Mouse (Mus musculus) T-cell, adult 2 months (primary cell): ENCODE data around the gene Stac3.

Source experiments
- DNase-seq: peaks from one replicate; pipeline ENCODE4 v3.0.0; 2022; ENCODE audit warnings: low spot score

The Stac3 gene

DNA sequence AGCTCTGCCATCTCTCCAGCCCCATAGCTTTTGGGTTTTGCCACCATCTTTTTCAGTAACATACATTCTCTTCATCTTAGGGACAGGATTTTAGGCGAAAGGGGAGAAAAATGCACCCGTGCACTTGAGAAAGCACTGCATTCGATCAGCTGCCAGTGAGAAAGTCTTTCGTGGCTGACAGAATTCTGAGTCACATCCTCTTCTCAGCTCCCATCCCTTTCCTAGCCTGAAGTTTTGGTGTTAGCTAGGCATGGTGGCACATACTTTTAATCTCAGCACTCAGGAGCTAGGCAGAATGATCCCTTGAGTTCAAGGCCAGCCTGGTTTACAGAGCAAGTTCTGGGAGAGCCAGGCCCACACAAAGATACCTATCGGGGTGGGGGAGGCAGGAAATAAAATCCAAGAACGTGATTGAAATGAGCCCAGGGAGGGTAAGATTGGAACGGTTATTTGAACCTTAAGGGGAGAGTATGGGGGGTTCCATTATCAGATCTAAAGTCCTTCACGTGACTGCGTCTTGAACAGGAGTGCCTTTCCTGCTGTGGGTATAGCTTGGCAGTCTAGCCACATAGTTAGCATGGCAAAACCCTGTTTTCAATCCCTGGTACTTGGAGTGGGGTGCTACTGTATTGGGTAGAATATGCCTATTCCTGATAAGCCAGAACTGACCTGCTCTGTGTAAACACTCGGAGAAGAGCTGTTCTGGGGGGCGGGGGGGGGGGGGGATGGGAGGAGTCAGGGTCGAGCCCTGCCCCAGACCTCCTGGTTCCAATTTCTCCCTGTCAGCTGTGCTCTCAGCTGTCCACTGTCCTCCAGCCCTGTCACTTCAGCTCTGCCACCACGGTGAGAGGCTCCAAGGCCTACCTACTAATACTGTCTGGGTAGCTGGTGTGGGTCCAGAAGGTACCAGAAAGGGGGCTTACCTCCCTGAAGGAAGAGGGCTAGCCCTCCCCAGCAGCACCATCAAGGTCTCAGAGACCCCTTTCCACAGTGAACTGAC is at the start of gene Stac3:
Stac3 (plus strand) TSS at position 793 of the 1,000 bp plus-strand sequence.
- DNase-seq: no peak

DNA sequence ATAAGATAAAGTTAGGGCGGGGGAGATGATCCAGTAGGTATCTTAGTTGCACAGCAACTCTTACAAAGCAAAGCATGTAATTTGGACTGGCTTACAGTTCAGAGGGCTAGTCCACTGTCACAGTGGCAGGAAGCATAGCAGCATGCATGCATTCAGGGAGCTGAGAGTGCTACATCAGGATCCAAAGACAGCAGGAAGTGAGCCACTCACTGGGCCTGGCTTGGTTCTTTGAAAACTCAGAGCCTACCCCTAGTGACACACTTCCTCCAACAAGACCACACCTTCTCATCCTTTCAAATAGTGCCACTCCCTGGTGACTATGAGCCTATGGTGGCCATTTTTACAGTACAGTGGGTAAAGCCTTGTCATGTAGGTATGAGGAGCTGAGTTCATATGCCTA is 47.8 kb upstream of the Stac3 start:
- DNase-seq: no peak

DNA sequence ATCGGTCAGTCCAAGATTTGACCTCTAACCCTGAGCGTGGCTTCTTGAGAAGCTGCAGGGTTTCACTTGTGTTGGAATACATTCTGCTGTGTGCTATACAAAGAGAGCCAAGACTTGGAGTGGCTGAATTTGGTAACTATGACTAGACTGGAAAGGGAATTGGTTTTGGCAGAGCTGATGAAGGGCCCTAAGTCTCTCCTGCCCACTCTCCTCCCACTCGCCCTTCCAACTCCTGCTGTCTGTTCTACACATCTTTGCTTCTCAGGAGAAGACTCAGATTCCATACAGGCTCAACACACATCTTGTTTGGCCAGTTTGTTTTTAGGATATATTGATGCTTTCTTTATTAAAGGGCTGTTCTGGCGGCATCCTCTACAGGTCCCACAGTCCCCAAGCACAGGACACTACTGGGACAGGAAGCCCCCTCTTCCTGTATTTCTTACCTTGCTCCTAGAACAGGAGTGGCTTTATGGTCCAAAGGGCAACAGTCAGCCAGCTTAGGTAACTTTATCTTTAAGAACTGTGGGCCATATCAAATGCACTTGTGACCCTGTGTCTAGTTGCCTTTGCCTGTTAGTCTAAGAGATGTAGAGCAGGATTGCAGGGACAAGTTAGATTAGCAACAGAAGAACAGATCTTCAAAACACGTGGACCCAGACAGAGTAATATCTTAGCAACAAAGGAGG is 38.9 kb upstream of the Stac3 start:
- no peak for DNase-seq

DNA sequence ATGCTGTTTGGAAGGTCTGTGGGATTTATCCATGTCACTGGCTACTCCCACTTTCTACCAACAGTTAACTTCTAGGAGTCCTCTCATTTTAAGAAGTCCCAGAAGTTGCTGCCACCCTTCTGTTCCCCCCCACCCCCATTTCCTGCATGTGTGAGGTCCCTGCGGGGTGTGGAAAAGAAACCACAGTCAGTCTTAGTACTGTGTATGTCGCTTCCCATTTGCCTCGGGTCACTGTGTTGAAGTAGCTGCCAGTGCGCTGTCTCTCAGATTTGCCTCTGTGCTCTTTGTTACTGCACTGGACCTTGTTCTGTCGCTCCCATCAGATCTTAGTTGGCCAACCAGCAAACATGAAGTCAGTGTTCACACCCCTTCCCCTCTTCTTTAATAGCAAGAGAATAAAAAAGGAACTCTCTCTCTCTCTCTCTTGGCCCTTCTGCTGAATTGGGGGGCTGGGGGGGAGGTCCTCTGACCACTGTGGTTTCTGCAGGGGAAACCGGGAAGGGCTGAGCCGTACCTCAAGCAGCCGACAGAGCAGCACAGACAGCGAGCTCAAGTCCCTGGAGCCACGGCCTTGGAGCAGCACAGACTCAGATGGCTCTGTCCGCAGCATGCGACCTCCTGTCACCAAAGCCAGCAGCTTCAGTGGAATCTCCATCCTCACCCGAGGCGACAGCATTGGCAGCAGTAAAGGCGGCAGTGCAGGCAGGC is 30.1 kb upstream of the Stac3 start:
- peak; percentile 28 for DNase-seq

DNA sequence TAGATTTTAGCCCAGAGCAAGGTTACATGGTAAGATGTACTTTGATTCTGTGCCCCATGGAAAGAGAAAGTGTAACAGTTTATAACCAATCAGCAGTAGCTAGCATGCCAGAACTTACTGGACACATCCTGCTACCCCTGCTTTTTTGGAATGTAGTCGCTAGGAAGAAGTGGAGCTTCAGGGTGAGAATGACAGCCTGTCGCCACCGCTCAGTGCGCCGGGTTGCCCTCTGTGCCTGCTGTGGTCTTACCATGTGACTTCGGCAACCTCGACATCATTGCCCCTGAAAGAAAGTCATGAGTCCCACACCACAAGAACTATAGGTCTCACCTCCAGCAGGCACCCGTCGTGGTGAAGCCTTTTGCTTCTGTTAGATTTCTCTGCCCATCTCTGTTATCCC is 28.8 kb upstream of the Stac3 start:
- DNase-seq: peak; percentile 9

DNA sequence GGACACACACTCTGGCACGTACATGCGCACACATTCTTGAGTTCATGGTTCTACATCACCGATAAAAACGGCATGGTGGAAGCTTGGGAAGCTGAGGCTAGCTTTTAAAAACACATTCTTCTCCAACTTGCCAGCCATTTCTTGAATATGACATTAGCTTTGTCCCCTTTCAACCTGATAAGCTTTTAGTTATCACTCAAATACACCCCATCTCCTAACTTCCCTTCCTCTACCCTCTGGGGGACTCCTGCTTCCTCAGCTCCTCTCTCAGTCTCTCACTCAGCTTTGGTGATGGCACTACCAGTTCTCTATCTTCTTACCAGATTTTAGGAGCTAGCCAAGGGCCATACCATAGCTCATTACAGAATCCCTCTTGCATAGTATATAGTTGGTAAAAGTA is 26.3 kb upstream of the Stac3 start:
- DNase-seq: no peak

DNA sequence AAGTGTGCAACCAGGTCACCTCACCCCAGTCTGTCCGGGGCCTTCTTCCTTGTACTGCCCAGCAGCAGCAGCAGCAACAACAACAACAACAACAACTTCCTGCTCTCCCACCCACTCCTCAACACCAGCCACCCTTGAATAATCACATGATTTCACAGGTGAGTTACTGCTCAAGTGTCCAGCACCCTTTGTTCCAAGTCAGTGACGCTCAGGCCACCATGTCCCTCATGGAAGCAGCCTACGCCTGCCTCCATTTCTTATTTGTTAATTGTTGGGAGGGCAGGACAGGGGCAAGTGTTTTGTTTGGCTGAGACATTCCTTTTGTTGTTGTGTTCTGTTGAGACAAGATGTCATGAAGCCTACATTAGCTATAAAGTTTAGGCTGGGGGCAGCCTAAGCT is 24.9 kb upstream of the Stac3 start:
- no peak for DNase-seq

DNA sequence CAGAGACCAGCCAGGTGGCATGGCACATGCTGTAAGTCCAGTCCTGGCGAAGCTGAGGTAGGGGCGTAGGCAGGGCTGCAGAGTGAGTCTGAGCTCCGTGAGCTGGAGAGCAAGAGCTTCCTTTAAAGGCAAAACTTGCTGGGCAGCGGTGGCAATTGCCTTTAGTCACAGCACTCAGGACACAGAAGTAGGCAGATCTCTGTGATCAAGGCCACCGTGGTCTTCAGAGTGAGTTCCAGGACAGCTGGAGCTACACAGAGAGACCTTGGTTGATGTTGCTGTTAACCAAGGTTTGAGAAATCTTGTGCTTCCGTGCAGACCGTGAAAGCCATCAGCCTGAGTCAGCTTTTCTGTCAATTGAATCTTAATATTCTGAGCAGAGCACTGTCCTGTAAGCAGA is 24.2 kb upstream of the Stac3 start:
- no peak for DNase-seq

DNA sequence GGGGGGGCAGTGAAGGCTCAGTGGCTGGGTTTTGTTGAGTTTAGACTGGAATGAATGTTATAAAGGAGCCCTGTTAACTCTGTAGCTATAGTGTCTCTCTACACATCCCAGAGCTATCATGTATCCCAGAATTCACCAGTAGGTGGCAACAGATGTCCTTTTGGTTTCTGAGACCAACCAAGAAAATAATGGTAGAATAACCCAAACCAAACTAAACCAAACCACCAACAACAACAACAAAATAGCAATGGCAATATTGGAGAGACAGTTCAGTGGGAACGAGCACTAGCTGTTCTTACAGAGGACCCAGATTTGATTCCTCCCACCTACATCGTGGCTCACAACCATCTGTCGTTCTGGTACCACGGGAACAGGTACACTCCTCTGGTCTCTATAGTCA is 22.4 kb upstream of the Stac3 start:
- no peak for DNase-seq

DNA sequence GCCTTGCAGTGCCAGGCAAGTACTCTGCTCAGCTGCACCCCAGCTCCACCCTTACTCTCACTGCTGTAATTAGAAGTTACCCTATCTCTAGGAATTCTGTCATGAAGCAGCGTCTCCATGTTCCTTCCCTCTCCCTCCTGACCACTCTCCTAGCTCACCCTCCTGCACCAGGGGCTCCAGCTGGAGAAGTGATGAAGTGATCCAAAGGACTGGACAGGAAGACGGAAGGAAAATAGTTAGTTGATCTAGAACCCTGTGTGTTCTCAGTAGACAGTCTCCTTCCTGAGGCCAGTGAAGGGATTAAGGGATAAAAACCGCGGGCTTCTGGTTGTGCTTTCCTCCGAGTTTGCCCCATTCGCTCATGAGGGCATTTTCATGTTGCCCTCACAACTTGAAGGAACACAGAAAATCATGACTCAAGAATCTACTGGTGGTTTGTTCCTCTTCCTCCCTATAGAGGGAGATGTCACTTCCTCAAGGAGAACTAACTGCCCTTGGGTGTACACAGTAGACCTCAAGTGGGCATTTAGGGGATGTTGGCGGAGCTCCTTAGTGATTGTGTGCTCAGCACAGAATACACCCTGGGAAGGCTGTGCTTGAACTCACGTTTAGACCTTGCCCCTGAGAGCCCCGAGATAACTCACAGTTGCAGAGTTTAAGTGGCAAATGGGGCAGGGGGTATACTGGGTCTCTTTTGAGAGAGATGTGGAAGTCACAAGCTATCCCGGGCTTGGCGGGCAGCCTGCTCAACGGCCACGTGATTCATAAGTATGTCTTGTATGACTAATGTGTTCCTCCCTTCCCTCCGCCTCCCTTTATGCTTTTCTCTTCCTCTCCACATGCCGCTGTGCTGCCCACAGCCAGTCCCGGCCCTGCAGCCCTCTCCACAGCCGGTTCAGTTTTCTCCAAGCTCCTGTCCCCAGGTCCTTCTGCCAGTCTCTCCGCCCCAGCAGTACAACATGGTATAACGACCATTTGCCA is 20.4 kb upstream of the Stac3 start:
- no peak for DNase-seq

DNA sequence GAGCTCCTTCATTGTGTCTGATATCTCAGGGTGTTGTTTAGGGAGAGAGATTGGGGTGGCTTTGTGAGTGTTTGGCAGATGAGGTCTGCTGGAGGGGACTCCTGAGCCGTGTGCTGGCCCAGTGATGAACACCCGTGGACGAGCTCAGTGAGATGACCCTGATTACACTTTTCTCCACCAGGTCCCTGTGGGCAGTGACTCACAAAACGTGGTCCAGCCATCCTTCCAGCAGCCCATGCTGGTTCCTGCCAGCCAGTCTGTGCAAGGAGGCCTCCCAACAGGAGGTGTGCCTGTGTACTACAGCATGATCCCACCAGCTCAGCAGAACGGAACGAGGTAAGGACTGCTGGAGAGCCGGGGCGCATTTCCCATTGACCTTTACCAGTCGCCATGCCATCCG is 16.3 kb upstream of the Stac3 start:
- DNase-seq: no peak

DNA sequence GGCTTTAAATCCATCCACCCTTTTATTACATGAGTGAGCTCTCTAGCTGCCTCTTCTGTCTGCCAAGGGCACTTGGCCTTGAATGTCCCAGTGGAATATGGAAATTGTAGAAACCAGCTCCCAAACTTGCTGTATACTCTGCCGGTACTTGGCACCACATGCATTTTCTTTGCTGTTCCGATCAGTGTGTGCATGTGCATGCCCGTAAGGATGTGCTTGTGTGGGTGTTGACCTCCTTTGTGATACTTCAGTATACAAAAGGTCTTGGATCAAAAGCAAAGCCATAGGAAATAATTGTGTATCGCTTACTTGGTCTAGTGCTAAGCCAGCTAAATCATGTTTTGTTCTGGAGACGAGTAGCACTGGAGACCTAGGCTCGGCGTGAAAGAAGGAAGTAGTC is 12.6 kb upstream of the Stac3 start:
- no peak for DNase-seq

DNA sequence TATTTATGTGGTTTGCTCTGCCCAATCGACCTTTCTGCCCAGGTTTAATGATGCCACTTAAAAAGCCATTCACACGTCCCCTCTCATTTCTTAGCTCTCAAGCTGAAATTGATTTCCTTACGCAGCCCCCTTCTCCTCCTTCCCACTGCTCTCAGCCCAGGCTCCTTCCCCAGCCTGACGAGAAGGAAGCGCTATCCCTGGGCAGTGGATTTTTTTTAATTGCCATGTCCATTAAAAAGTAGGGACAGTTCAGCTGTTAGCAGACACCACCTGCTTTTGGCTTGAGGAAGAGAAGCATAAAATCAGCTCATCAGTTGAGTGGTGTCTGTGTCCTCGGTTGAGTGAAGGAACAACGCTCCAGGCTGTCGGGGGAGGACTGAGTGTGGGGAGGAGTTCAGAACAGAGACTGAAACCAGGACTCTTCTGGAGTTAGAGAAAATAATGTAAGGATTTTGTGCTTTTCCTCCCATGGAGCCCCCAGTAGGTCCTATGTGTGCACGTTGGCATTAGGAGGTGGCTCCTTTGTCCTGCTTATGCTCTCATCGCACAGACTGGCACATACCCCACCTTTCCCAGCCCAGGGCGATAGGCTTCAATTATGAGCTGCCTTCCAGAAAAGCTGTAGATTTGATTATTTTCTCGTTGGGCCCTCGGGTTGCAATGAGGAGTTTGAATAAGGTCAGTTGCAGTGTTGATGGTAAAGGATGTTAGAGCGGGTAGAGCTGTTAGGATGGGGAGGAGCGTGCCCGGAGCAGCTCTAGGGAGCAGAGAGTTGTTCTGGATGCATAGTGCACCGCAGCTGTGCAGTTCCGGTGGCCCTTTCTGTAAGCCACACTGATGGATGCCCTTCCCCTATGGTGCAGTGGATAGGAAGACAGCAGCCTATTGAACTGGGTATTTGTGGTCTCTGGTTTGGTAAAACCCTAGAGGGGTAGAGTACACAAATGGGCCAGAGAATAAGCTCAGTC is 11.0 kb upstream of the Stac3 start:
- DNase-seq: no peak

DNA sequence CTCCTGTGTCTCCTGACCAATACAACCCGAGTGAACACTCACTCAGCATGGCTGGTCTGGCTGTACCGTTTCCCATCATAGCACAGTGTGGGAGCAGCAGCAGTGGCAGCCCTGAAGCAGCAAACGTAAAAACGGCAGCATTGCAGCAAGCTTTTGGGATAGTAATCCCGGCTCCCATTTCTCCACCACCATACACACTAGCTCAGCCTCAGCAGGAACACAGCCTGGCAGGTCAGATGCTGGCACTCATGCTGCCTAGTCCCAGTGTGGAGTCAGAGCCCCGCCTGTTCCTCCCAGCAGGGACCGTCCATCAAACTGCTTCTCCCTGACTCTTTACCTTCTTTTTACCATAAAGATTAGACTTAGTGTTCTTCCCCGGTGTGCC is 10.4 kb upstream of the Stac3 start:
- DNase-seq: no peak

DNA sequence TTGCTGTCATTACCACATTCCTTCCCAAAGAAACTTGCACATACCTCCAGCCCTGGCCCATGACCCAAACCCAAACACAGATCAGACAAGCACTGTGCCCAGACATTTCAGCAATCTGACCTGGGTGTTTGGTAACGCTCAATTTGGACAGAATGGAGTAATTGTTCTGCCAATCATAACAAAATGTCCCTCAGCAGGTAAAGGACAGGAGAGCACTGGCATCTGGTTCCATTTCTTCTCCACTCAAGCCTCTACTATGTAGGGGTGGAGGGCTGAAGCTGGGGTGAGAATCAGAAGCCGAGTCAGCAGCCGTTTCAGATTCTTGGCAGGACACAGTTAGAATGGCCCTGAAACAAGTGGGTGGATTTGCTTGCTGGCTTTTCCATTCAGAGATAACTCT is 9.4 kb upstream of the Stac3 start:
- DNase-seq: no peak

DNA sequence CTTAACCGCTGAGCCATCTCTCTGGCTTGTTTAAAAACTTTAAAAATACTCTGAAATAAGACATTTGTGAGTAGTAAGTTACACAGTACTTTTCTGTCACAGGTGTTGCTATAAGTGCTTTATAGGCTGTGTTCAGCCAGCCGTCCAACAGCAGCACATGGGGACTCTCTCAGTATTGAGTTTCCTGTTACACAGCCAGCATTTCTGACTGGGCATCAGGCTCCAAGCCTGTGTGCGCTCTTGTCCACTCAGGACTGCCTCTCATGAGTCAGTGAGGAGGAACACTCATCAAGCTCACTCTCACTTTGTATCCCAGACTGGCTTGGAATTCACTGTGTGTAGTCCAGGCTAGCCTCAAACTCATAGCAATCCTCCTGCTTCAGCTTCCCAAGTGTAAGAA is 5.3 kb upstream of the Stac3 start:
- DNase-seq: no peak

DNA sequence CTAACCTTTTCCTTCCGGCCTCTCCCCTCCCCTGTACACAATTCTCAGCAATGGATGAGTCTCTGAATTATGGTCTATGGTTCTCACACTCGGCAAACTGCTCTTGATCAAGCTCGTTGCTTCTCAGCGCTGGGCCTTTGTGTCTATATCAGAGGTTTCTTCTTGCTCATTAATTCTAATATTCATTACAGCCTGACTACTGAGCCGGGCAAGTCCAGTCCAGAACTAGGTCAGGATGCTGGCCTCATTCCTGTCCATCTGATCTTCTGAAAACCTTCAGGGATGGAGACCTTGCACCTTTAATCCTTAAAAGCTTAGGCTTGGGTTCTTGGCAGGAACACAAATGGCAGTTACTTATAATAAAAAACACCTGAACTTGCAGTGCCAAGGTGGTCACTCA is 2.0 kb upstream of the Stac3 start:
- no peak for DNase-seq

DNA sequence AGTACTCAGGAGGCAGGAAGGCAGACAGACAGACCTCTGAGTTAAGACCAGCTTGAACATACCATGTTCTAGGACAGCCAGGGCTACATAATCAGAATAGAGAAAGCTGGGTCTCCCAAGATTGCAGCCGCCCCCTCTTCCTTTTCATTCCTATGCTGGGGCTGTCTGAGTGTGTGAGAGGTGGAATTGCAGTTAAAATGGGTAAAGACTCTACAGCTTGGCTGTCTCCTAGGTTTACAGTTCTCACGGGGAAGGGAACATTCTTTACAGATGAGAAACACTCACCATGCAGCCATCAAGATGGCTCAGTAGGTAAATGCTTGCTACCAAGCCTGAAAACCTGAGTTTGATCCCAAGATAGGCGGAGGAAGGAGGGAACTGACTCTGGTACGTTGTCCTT is 1.4 kb upstream of the Stac3 start:
- DNase-seq: no peak

DNA sequence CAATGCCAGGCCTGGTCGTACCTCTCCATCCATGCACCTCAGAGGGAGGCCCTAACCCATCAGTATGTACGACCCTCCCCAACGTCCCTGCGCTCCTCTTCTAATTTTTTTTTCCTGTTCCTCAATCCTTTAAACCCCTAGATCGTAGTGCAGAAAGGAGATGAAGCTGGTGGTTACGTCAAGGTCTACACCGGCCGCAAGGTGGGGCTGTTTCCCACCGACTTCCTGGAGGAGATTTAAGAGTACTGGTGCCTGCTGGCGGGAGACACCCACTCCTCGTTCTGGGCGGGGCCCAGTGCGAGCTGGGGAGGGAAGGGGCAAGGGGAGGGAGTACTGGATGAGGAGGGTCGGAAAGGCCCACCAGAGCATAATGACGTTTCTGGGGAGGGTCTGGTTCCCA is 6.8 kb downstream of the Stac3 start:
- peak; percentile 80 for DNase-seq

DNA sequence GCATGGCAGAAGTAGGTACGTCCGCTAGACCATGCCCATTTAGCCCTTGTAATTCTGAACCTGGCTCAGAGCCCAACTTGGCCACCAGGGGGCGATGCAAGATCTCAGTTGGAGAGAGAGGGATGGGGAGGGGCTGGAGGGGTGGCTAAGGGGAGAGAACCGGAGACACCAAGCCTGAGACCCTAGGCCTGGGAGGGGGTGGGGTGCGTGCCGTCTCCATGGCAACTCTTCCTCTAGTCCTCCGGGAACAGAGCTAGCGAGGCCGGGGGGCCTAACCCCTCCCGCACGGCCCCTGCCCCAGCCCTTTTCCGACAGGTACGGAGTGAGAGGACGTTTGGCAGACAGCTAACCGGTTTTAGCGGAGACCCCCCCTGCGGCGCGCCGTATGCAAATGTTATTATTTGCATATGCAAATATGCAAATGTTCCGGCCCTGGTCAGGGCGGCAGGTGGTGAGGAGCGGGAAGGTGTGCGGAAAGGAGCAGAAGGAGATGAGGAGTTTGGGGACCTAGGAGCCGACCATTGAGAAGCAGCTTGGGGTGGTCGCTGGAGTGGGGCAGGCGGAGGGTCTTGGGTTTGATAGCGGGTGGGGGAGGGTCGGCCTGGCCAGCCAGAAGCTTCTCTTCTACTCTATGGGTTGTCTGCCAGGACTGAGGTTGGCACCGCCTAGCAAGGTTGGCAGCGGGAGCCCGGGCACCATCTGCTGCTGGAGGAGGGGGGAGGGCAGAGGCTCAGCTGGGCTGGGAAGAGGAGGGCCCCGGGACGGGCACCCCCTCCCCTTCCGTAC is 7.8 kb downstream of the Stac3 start:
- DNase-seq: peak; percentile 80
